Mouse (Mus musculus) cerebellum, postnatal 14 days (tissue): ENCODE measurements around the gene Epb42.
A peak's percentile ranks its signal among the peaks of the same experiment; 100 is the strongest.
"Not testable (repeated sequence)": the region's sequence is repeated elsewhere in the genome, so short reads cannot be mapped to it uniquely, and the experiment has no call there.

Experiments
- DNase-seq, 2 experiments: peaks; one replicate each; pipeline ENCODE4 v3.0.0; 2021; ENCODE audit warnings: mixed read lengths in 2 of 2

Epb42 gene

DNA sequence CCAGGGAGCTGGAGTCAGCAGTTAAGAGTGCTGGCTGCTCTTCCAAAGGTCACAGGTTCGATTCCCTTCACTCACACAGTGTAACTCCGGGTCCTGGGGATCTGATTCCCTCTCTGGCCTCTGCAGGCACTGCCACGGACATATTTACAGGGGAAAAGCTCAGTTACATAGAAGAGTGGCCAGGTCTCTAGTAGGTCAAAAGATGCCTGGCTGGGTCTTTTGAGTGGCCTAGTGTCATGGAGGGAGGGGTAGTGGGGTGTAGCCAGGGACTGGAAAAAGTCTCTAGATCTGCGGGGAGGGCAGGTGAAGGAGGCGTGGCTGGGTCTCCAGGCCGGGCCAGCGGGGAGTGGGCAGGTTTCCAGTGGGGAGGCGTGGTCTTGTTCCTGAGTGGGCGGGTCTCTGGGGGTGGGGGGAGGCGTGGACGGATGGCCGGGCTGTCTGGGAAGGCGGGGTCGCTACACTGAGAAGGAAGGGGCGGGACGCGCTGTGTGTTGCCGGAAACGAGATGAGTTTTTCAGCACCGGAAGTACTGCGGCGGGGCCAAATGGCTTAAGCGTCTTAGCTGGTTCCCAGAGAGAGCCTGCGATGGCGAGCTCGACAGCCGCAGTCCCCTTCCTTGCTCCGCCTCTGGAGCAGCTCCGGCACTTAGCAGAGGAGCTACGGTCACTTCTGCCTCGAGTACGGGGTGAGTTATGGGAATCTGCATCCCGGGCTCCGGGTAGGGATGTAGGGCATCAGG is 28.8 kb downstream of the Epb42 start, which contains the start of gene Ccndbp1:
Gene Ccndbp1, plus strand, starts transcription at position 479 of the 739 bp plus-strand sequence.
- DNase-seq, result peak; percentile 92 to 94

DNA sequence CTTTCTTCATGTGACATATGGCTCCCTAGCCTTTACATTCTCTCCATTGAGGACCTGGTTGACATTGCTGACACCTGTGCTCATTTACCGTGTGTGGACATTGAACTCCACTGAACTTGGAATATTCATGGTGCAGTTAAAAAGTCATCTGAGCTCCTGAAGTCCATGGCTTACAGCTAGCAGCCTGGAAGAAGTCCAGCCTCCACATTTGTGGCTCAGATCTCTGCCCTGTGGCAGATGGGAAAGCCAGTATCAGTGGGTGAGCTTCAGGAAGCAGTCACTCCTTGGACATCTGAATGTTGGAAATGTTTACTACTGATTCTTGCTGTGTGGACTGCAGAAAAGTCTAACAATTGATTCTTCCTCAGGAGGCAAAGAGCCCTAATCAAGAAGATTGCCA is 29.9 kb downstream of the Epb42 start:
- DNase-seq, result peak; percentile 80 to 88

DNA sequence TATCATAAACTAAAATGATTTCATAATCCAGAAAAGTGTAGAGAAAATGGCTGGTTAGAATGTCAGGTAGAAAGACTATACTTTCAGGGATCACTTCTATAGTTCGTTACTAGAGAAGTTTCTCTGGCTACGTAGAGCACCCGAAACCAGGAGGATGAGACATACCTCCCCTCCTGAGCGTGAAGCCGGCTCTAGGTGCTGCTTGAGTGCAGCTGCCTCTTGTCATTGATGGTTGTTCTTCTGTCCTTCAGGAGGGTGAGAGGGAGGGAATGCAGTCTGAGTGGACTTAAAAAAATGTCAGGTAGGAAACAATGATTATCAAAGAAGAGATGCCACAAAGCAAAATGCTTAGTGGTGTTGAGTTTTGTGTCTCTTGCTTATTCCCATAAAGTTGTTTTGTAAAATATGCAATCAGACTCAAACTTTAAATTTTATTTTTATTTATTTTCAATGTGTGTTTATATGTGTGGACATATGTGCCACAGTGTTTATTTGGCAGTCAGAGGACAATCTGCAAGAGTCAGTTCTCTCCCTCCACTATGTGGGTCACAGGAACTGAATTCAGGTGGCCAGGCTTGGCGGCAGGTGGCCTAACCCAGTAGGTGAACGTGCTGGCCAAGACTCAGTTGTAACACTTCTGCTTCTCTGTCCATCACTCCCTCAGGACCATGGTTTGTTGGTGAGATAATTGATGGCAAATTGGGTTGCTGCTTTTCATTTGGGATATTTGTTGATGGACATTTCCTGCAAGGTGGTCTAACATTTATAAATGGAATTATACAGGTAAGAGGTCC is 32.7 kb downstream of the Epb42 start:
- DNase-seq, result peak; percentile 76 to 84

DNA sequence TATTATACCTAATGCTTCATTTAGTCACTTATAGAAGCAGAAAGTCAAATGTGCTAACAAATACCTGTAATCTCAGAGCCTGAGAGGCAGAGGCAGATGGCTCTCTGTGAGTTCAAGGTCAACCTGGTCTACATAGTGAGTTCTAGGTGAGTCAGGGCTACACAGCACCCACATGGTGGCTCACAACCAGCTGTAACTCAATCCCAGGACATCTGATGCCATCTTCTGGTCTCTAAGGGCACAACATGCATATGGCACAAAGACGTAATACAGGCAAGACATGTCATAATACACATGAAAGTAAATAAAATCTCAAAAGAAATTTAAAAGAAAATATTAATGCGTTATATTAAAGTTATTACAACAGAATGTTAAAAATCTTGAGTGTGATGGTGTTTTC is 33.3 kb downstream of the Epb42 start:
- peak; percentile 40 to 43 for DNase-seq

DNA sequence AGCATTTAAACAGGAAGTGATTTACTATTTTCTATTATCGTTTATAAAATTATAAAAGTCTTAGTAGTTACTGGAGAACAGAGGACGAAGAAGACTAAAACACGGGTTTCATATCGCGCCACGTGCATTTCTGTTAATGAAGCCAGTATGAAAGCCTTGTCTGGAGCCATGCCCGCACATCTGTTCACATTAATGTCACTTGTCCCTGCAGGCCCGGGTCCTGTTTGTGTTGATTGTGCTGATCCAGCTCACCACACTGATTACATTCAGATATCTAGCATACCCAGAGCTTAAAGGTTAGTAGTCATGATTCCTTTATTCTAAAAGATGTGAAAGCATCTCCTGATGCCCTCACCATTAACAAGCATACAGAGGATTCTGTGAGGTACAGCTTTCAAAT is 38.0 kb downstream of the Epb42 start:
- no peak for DNase-seq

DNA sequence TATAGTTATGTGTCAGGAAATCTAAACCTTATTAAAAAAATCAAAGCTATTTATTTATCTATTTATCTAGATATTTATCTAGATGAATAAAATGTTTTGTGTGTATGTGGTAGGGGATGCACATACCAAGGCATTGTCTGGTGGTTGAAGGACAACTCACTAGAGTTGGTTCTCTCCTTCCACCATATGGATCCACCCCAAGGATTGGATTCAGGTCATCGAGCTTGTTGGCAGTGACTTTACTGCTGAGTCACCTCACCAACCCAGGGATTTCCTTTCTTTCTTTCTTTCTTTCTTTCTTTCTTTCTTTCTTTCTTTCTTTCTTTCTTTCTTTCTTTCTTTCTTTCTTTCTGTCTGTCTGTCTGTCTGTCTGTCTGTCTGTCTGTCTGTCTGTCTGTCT is 40.3 kb downstream of the Epb42 start:
- peak in 1 of 2 experiments; percentile 50 for DNase-seq

DNA sequence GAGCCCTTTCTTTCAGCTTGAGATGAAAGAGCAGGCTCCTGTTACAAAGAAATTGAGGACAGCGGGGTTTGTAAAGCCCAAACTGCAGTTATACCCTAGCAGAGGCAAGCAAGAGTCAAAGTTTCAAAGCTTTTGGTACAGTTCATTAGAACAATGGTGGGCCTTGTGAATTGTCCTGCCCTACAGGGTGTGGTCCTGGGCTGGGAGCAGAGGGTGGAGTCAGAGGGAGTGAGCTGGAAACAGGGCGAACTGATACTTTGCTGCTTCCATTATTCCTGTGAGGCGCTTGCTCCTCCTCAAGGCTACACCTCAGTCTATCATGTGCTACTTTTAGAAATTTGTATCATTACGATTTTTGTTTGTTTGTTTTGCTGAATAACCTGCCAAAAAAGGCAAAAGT is 45.7 kb downstream of the Epb42 start:
- no peak for DNase-seq

DNA sequence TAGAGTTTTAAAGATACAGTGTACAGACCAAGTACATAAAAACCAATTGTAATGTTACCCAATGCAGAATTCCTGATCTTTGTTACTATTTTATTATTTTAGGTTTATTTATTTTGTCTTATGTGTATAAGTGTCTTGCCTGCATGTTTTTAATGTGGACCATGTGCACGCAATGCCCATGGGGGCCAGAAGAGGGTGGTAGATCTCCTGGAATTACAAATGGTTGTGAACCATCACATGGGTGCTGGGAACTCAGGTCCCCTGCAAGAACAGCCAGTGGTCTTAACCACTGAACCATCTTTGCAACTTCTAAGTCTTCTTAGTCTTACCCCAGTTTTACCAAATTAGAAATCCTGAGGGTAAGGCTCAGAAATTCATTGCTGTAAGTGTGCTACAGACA is 51.6 kb downstream of the Epb42 start:
- peak in 1 of 2 experiments; percentile 34 for DNase-seq

DNA sequence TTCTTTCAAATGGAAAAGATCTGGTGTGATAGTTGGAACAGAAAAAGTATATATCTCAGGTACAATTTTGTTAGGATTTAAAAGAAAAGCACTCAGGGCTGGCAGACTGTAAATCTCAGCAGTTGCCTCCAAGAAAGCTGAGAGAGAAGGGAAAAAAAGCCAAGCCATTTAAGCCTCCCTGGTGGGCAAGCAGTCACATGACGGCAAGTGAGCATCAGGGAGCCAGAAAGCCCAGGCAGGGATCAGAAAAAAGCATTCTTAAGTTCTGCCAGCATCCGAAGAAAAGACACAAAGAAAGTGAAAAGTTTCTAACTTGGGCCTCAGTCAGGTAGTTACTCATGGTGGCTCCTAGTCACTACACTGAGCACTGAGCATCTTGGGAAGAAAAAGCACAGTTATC is 53.3 kb downstream of the Epb42 start:
- no peak for DNase-seq

DNA sequence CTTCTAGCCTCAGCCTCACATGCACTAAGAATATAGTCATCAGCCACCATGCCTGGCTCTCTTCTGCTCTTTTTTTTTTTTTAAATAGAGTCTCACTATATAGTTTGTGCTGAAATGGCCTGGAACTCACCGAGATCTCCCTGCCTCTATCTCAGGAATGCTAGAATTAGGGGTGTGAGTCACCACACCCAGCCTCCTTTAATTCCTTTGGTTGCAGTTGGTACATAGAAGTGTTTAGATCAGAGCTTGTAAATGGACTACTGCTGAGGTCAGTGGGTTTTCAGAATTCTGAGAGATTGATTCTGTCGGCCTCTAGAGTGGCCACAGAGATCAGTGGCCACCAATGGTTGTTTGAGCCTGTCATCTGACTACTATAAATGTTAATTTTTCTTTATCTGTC is 56.0 kb downstream of the Epb42 start:
- DNase-seq, result no peak

DNA sequence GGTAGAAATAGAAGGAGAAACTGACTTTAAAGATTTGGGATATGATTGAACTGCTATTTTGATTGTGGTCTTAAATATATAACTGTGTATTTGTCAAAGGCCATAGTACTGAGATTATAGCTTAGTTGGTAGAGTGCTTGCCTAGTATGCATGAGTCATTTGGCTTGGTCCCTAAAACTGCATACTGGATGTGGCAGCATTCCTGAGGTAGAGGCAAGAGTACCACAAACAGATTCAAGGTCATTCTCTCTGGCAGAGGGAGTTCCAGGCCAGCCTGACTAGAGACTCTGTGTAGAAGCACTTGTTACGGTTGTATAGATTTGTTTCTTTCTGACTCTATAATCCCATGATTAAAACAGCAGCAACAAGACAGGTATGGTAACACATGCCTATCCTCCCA is 57.1 kb downstream of the Epb42 start:
- no peak for DNase-seq

DNA sequence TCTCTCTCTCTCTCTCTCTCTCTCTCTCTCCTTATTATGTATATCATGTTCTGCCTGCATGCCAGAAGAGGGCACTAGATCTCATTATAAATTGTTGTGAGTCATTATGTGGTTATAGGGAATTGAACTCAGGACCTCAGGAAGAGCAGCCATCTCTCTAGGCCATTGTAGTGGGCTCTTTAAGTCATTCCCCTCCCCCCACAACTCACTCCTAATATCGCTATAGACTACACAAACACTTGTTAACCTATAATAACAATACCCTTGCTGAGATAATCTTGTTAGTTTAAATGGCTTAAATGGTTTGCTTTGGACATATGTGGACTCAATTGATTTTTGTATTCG is 58.2 kb downstream of the Epb42 start:
- DNase-seq, result no peak

DNA sequence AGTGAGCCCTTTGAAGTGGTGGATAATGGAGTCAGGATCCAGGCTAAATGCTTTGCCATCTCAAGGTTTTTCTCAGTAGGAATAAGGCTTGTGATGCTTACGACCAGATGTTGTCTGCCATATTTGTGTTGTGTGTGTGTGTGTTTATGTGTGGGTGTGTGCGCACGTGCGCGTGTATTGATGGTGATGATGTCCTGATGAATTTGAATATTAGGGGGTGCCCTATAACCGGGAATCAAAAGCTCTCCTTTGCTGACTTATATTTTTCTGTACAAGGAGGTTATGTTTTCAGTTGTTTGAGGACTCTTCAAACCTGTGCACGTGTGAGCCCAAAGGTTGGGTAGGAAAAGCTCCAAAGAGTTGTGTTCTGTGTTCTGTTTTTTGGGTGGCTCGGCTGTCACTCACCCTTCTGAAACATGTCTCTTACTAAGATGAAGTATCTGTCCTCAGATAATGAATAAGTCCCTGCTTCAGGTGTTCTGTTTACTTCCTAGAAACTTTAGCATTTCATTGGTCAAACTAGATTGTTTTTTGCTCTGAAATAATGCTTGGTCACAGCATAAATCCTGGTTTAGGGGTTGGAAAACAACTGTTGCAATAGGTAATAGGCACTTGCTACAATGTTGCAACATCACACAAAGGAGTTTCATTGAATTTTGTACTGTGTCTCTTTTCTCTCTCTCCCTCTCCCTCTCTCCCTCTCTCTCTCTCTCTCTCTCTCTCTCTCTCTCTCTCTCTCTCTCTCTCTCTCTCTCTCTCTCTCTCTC is 58.8 kb downstream of the Epb42 start:
- no peak for DNase-seq

DNA sequence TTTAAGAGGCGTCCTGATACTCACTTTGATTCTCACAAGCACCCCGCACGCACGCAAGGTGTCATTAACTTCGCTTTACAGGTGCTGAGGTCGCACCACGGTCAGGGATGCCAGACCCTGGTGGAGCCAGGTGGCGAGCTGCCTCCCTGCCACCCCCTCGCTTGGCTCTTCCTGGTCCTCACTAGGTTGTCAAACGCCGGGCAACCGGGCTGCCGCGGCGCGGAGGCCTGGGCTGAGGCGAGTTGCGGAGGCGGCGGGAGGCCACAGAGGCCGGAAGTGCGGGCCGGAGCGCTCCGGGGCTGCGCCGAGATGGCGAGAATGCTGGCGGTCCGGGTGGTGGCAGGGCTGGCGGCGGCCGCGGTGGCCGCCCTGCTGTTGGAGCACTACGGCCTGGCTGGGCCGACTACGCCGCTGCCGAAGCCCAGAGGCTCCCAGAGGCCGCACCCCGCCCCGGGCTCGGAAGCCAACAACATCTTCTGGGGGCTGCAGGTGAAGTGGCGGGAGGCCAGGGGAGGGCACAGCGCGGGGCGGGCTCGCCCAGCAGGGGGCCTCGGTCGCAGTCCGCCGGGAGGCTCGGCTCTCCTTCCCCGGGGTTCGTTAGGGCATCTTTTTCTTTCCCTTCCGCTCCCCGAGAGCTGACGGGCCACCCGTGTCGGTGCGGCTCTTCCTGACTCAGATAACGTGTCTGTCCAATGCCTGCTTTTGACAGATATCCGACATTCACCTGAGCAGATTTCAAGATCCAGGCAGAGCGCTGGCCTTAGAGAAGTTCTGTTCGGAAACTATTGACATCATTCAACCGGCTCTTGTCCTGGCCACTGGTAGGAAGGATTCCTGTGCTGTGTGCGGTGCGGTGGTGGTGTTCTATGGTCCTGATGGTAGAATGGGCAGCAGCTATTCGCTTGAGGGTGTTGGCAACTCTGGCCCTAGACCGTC is 59.6 kb downstream of the Epb42 start, which contains the start of gene Tmem62:
Gene Tmem62, plus strand, starts transcription at position 28 of the 936 bp plus-strand sequence.
- DNase-seq, result peak; percentile 75 to 82

DNA sequence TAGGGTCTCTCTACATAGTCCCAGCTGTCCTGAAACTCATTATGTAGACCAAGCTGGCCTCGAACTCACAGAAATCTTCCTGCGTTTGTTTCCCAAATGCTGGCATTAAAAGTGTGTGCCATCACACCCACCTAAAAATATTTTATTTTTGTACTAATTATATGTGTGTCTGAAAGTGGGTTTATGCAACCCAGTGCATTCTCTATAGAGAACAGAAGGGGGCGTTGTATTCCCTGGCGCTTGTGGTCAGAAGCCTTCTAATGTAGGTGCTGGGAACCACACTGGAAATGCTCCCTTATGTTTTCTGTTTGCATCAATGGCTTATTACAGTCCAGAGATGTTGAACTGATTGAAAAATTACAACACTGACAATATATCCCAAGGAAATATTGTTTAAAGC is 60.6 kb downstream of the Epb42 start:
- DNase-seq, result peak; percentile 47

DNA sequence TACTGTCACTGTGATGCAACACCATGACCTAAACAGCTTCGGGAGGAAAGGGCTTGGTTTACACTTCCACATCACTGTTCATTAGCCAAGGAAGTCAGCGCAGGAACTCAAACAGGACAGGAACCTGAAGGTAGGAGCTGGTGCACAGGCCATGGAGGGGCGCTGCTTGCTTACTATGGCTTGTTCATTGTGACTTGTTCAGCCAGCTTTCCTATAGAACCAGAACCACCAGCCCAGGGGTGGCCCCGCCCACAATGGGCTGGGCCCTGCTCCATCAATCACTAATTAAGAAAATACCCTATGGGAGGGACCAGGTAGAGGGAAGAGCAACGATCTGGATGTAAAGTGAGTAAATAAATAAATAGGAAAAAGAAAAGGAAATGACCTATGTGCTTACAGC is 63.9 kb downstream of the Epb42 start:
- DNase-seq, result peak in 1 of 2 experiments; percentile 22

DNA sequence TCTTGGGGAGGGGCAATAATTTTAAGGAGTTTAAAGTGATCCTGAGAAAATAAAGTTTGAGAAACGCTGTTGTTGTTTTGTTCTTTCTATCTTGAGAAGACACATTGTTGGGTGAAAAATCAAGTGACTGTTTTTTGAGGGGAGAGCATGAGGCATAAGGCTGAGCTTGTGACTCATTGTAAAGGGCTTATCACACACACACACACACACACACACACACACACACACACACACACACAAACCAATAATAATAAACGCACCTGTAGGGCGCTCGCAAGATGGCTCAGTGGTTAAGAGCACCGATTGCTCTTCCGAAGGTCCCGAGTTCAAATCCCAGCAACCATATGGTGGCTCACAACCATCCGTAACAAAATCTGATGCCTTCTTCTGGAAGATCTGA is 64.6 kb downstream of the Epb42 start:
- DNase-seq, result not testable (repeated sequence)

DNA sequence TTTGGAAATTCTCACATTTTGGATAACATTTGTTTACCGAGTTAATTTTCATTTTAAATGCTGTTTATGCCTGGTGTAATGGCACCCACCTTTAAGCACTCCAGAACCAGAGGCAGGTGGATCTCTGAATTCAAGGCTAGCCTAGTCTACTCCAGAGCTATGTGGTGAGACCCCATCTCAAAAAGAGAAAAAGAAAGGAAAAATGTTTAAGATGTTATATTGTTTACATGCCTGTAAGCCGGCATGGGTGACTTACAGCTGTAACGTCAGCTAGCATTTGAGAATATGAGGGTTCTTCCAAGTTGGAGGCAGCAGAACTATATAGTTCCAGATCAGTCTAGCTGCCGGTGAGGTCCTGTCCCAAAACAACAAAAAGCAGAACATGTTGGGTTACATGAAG is 65.1 kb downstream of the Epb42 start:
- DNase-seq, result no peak

DNA sequence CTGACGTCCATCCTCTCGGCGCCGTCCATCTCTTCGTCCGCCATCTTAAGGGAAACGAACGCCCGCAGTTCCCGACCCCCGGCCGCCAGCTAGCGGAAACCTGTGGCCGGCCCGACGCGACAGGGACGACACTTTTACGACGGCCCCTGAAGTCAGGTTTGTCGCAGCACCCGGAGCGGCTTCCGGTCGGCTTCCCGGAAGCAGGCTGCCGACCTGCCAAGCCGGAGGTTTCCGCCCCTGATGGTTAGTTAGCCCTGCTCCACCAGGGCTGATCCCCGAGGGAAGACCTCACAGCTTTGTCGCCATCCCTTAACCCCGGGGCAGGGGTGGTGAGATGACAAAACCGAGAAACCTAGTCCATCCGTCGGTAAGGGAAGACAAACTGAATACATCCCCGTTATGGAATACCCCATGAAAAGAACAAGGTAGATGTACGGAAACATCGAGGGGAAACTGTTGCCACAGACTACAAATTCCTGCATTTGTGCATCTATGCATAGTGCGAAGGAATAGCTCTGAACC is 66.3 kb downstream of the Epb42 start, which contains the start of gene Ubr1:
Gene Ubr1, minus strand, starts transcription at position 157 of the 522 bp plus-strand sequence.
- DNase-seq, result peak; percentile 90 to 91

DNA sequence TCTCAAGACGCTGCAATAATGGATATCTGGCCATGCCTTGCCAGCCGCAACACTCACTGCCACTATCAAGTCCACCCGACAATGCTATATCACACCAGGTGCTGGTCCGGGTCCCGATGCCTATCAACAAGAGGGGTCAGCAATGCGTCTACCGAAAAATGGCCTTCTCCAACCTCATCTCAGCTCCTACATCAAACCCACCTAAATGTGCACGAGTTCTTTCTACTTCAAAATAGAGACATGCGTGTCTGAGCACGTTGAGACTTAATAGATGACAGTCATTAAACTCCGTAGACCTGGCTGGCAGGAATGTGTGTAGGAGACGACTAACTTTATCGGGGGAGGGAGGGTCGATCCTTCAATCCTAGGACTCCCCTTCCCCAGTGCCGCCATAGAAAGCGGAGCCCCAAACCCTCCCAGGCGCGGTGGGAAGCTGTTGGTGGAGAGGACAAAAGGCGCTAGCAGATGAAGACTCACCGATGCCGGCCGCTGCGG is 66.8 kb downstream of the Epb42 start:
- peak; percentile 50 to 54 for DNase-seq
